Mouse (Mus musculus): Measurements from ENCODE around the gene Gm10518.
A peak's percentile ranks its signal among the peaks of the same experiment; 100 is the strongest.

The Gm10518 gene

DNA sequence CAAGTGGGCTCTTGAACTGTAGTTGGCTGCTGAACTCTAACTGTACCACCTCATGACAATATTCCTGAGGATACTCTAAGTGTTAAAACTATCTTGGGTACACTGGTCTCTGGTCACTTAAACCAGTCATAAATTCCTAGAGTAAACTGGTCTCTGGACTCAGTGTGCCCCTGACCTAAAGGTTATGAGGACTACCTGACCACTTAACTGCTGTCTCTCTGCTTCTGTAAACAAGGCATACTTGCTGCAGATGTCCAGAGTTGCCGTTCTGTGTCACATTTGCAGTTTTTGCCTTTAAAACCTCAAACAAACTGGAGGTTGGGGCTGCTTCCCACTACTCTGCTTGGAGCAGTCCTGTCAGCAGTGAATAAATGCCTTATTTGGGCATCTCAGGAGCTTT is 30.4 kb downstream of the Gm10518 start:
- DNase-seq (ENCODE audit: extremely low spot score) = no peak

- no peak for DNase-seq (ENCODE audit: extremely low spot score)
Measured at GRCm38 (mm10) chr1:179835753-179836425, 32.7 kb downstream of the Gm10518 start.

GRCm38 (mm10) chr1:179836426-179837404 is 33.5 kb downstream of the Gm10518 start:
- no peak for DNase-seq (ENCODE audit: extremely low spot score)

- no peak for DNase-seq (ENCODE audit: extremely low spot score)
Measured at GRCm38 (mm10) chr1:179842568-179842967, 39.4 kb downstream of the Gm10518 start.

DNA sequence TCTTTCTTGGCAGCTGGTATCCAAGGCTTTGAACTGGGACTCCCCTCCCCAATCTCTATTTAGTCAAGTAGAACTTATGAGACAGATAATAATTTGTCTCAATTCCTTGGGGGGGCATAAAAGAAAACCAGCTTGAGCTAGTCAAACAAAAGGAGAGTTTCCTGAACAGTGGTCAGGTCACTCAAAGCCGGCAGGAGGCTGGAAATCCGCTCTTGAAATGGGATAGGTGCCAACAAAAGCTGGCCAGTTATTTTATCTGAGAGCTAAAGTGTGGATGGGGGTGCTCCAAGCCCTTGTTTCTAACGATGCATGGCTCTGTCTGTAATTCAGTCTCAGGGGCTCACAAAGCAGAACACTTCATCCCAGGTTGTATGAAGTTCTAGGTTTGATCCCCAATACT is 40.8 kb downstream of the Gm10518 start:
- DNase-seq (ENCODE audit: extremely low spot score) = no peak

- DNase-seq (ENCODE audit: extremely low spot score) = peak; percentile 60
Measured at GRCm38 (mm10) chr1:179844894-179845293, 41.7 kb downstream of the Gm10518 start.

DNA sequence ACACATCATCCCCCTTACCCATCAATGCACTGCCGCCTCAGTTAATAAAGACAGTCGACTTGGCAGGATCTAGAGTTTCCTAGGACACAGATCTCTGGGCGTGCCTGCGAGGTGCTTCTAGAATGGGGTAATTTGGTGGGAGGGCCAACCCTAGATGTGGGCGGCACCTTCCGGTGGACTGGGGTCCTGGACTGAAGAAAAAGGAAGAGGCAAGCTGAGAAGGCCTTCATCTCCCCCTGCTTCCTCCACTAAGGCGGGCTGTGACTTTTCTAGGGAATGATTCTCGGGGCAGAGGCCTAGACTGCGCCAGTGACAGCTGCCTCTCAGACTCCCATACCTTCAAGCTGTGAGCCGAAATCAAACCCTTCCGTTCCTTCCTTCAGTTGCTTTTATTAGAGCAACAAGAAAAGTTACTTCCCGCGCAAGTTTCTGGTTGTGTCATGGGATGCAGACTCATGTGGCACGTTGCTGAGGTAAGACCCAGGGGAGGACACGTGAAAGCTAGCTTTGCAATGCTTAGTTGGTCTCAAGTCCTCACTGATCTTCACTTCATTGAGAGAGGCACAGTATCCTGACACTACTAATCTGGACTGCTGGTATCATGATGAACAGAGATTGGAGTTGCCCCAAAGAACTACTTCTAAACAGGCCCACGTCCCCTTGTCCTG is 42.8 kb downstream of the Gm10518 start:
- DNase-seq (ENCODE audit: extremely low spot score) = no peak

- DNase-seq (ENCODE audit: extremely low spot score) = no peak
Measured at GRCm38 (mm10) chr1:179847173-179847572, 44.0 kb downstream of the Gm10518 start.

DNA sequence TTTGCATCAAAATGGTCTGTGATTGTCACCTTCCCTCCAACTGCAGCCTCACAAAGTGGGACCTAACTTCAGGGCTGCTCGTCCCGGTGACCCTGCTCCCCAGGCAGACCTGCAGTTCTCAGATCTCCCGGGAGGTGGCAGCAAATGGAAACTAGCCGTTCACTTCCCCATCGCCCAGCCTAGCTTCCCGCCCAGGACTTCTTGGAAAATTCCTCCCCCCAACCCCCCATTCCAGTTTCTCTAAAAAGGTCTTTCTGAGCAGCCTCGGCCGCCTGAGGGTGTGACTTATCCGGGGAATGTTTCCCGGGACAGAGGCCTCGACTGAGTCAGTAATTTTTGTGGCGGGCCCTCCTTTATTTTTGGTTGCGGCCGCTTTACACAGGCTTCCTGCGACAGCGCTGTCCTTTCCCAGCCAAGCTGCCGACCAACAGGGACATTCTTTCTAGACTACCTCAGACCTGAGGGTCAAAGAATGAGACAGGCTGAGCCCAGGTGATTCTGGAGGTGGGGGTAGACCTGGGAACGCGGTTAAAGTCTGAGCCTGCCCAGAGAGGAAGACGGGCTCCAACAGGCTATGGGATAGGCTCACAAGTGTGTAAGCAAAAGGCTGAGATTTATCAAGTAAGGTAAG is 44.7 kb downstream of the Gm10518 start:
- DNase-seq (ENCODE audit: extremely low spot score) = peak; percentile 90

DNA sequence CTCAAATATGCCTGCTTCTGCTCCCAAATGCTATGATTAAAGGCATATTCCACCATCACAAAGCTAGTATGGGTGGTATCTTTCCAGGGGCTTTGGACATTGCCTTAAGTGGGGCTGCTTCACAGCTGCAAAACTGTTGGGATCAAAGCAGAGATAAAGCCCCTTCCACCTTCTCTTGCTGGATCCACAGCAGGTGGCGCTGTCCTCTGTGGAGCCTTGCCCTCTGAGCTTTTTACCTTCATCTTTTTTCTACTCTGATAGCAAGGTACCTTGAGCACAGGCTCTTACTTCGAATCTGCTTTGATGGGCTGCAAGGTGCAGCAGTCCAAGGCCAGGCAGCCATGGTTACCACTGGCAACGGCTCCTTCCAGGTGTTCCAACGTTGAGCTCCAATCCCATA is 50.2 kb downstream of the Gm10518 start:
- DNase-seq (ENCODE audit: extremely low spot score) = no peak

All from embryo, embryonic 9.5 days (tissue).